Mouse (Mus musculus) embryonic fibroblast, embryonic 13.5 days (primary cell): Measurements from ENCODE around the gene Retn.

Experiments
- CTCF ChIP-seq: IDR thresholded peaks from 2 replicates; pipeline ENCODE4 v1.5.1; 2011; ENCODE audit warnings: mild to moderate bottlenecking, control low read depth, low read length, moderate library complexity, borderline replicate concordance; ENCODE audit not compliant: insufficient read depth
- POLR2A ChIP-seq: IDR thresholded peaks from 2 replicates; pipeline ENCODE4 v1.6.1; 2011; ENCODE audit warnings: low read depth, mild to moderate bottlenecking, control low read depth, low read length, moderate library complexity

DNA sequence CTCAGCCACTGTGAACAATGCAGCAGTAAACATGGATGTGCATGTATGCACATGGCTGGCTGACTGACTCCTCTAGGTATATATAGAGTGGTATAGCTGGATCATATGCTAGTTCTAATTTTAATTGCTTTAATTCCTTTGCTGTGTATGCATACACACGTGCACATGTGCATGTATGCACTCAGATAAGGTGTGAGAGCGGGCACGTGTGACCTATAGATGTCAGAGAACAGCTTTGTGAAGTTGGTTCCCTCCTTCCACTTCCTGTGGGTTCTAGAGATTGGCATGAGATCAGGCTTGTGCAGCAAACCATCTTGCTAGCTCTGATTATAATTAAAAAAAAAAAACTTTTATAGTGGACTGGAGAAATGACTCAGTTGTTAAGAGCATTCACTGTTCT is 2.7 kb upstream of the Retn start:
- TF ChIP-seq POLR2A (no peak), CTCF (no peak)
